Mouse (Mus musculus): ENCODE measurements around the gene Fgfr2.

GRCm38 (mm10) chr7:131861157-131861556, 1262.0 kb downstream of the Fgfr2 start:
- TF ChIP-seq ZNF384 (IDR thresholded peaks at IDR 0.05; ENCODE audit: low read depth, low read length), result no peak
- no peak for TF ChIP-seq CHD2 (IDR thresholded peaks at IDR 0.05; ENCODE audit: low read depth, low read length)
- TF ChIP-seq HCFC1 (IDR thresholded peaks at IDR 0.05; ENCODE audit: borderline replicate concordance, insufficient read depth, low read length), result no peak
- TF ChIP-seq ZC3H11A (IDR thresholded peaks at IDR 0.05; ENCODE audit: borderline replicate concordance, low read depth, low read length), result no peak
